Mouse (Mus musculus) kidney, postnatal 14 days (tissue): ENCODE measurements around the gene Lrrc41.

Experiments used
- DNase-seq: peaks from one replicate; pipeline ENCODE4 v3.0.0; 2022; ENCODE audit warnings: mixed read lengths

Gene Lrrc41

GRCm38 (mm10) chr4:116074861-116075620, at the start of gene Lrrc41, which contains the start of gene Uqcrh:
TSS of gene Lrrc41 (plus strand) at chr4:116075269.
TSS of gene Uqcrh (minus strand) at chr4:116075071.
- peak; percentile 96 for DNase-seq

- no peak for DNase-seq
Measured at GRCm38 (mm10) chr4:116032906-116033305, 42.2 kb upstream of the Lrrc41 start.

- no peak for DNase-seq
Measured at GRCm38 (mm10) chr4:116033374-116033773, 41.7 kb upstream of the Lrrc41 start.

- DNase-seq, result no peak
Measured at GRCm38 (mm10) chr4:116040466-116040865, 34.6 kb upstream of the Lrrc41 start.

- no peak for DNase-seq
Measured at GRCm38 (mm10) chr4:116042186-116042585, 32.9 kb upstream of the Lrrc41 start.

- no peak for DNase-seq
Measured at GRCm38 (mm10) chr4:116046604-116047003, 28.5 kb upstream of the Lrrc41 start.

- DNase-seq, result no peak
Measured at GRCm38 (mm10) chr4:116047681-116048080, 27.4 kb upstream of the Lrrc41 start.

GRCm38 (mm10) chr4:116048130-116048920, 26.7 kb upstream of the Lrrc41 start:
- DNase-seq, result no peak

- DNase-seq, result no peak
Measured at GRCm38 (mm10) chr4:116049211-116049610, 25.9 kb upstream of the Lrrc41 start.

- peak; percentile 71 for DNase-seq
Measured at GRCm38 (mm10) chr4:116052526-116053293, 22.4 kb upstream of the Lrrc41 start.

GRCm38 (mm10) chr4:116053399-116053961, 21.6 kb upstream of the Lrrc41 start, which contains the start of gene Nsun4:
TSS of gene Nsun4 (minus strand) at chr4:116053876.
- DNase-seq, result peak; percentile 94

GRCm38 (mm10) chr4:116057559-116057958, 17.5 kb upstream of the Lrrc41 start:
- DNase-seq, result no peak

GRCm38 (mm10) chr4:116059012-116059726, 15.9 kb upstream of the Lrrc41 start:
- no peak for DNase-seq

GRCm38 (mm10) chr4:116063855-116064254, 11.2 kb upstream of the Lrrc41 start:
- no peak for DNase-seq

- DNase-seq, result no peak
Measured at GRCm38 (mm10) chr4:116070116-116070515, 5.0 kb upstream of the Lrrc41 start.

GRCm38 (mm10) chr4:116073146-116073545, 1.9 kb upstream of the Lrrc41 start:
- peak; percentile 12 for DNase-seq

- DNase-seq, result peak; percentile 14
Measured at GRCm38 (mm10) chr4:116074145-116074675, 859 bp upstream of the Lrrc41 start.

- DNase-seq, result peak; percentile 83
Measured at GRCm38 (mm10) chr4:116075631-116076368, 731 bp downstream of the Lrrc41 start.

- peak; percentile 52 for DNase-seq
Measured at GRCm38 (mm10) chr4:116076369-116077231, 1.5 kb downstream of the Lrrc41 start.
